12 mouse cellular contexts compared by ENCODE assay signal in genomic region chr13:40649096-40650035, GRCm38 (mm10).
DNase-seq lines count a peak whose midpoint lies in the region; ATAC-seq lines count a peak whose summit lies in the region.
"Had no signal": no experiment of that assay in that cellular context is flagged by ENCODE, and none has a peak within 500 bp of the region (broad histone marks: within the 10 kb centered on the region; RNA-seq: fewer than 3 reads in every experiment).

No protein-coding gene starts in this region.

- DNase-seq in kidney, postnatal 36 days, result no peak
- peak; percentile 45 for DNase-seq in embryo, embryonic 11 days
- DNase-seq in gastrocnemius, postnatal 25 days, result no peak
- no peak for DNase-seq in thymus, postnatal 14 days
- no peak for DNase-seq in gastrocnemius, postnatal 10 days
- DNase-seq: left cerebral cortex, postnatal 4 days; spleen, adult 18-20 months had no signal

- H3K36me3 ChIP-seq in kidney, embryonic 14.5 days (ENCODE audit: control insufficient read depth, insufficient read depth, low read length), result no peaks in the 10 kb centered on the region
- H3K36me3 ChIP-seq in hindbrain, embryonic 15.5 days, result no peaks in the 10 kb centered on the region
- H3K36me3 ChIP-seq in neural tube, embryonic 12.5 days, result no peaks in the 10 kb centered on the region
- H3K36me3 ChIP-seq: G1E; lung, embryonic 15.5 days had no signal

- H3K4me2 ChIP-seq in kidney, embryonic 14.5 days (replicated peaks; ENCODE audit: low read depth, low read length), result peak overlapping the region; percentile 25; the same call in 1 of the 2 replicates
- peak overlapping the region; percentile 29; the same call in 1 of the 2 replicates for H3K4me2 ChIP-seq in hindbrain, embryonic 15.5 days
- H3K4me2 ChIP-seq in neural tube, embryonic 12.5 days (replicated peaks), result peak overlapping the region; percentile 14
- H3K4me2 ChIP-seq: lung, embryonic 15.5 days had no signal

- H3K9ac ChIP-seq in kidney, embryonic 14.5 days (ENCODE audit: low read depth, low read length), result no peak overlapping the region
- no peak overlapping the region for H3K9ac ChIP-seq in hindbrain, embryonic 15.5 days
- H3K9ac ChIP-seq in neural tube, embryonic 12.5 days, result no peak overlapping the region
- H3K9ac ChIP-seq: lung, embryonic 15.5 days had no signal

- no peak overlapping the region for H3K27ac ChIP-seq in kidney, embryonic 14.5 days (ENCODE audit: low read depth, low read length)
- H3K27ac ChIP-seq in hindbrain, embryonic 15.5 days (replicated peaks), result no peak overlapping the region
- H3K27ac ChIP-seq in neural tube, embryonic 12.5 days, result no peak overlapping the region
- H3K27ac ChIP-seq: lung, embryonic 15.5 days had no signal

- no peak overlapping the region for H3K4me3 ChIP-seq in kidney, embryonic 14.5 days (ENCODE audit: low read length)
- no peak overlapping the region for H3K4me3 ChIP-seq in hindbrain, embryonic 15.5 days
- no peak overlapping the region for H3K4me3 ChIP-seq in neural tube, embryonic 12.5 days
- H3K4me3 ChIP-seq: lung, embryonic 15.5 days had no signal

- no peaks in the 10 kb centered on the region for H3K9me3 ChIP-seq in kidney, embryonic 14.5 days (ENCODE audit: control insufficient read depth, low read length)
- H3K9me3 ChIP-seq in hindbrain, embryonic 15.5 days, result no peaks in the 10 kb centered on the region
- no peaks in the 10 kb centered on the region for H3K9me3 ChIP-seq in neural tube, embryonic 12.5 days
- H3K9me3 ChIP-seq: lung, embryonic 15.5 days had no signal

- H3K27me3 ChIP-seq in kidney, embryonic 14.5 days (ENCODE audit: control insufficient read depth, insufficient read depth, low read length), result no peaks in the 10 kb centered on the region
- no peaks in the 10 kb centered on the region for H3K27me3 ChIP-seq in hindbrain, embryonic 15.5 days
- no peaks in the 10 kb centered on the region for H3K27me3 ChIP-seq in neural tube, embryonic 12.5 days (replicated peaks)
- H3K27me3 ChIP-seq: lung, embryonic 15.5 days had no signal

- 34% methylated on average over 10 of the region's 10 CpGs for WGBS in kidney, embryonic 14.5 days
- 37% methylated on average over 10 of the region's 10 CpGs for WGBS in hindbrain, embryonic 15.5 days
- WGBS in neural tube, embryonic 12.5 days, result 34% methylated on average over 10 of the region's 10 CpGs

- ATAC-seq in kidney, embryonic 14.5 days (ENCODE audit: low FRiP score, low TSS enrichment), result peak; percentile 72; the same call in 1 of the 2 replicates
- no peak for ATAC-seq in hindbrain, embryonic 15.5 days (ENCODE audit: low FRiP score, low read depth)
- ATAC-seq in neural tube, embryonic 12.5 days (ENCODE audit: low FRiP score, low read depth), result peak; percentile 44; the same call in 1 of the 2 replicates

- peaks cover 6% of the 10 kb centered on the region; the same call in 1 of the 2 replicates for H3K4me1 ChIP-seq in kidney, embryonic 14.5 days (ENCODE audit: control insufficient read depth, insufficient read depth, low read length)
- H3K4me1 ChIP-seq in hindbrain, embryonic 15.5 days (replicated peaks), result peaks cover 6% of the 10 kb centered on the region
- H3K4me1 ChIP-seq in neural tube, embryonic 12.5 days, result peaks cover 11% of the 10 kb centered on the region; the same call in 1 of the 2 replicates
- H3K4me1 ChIP-seq: lung, embryonic 15.5 days had no signal
